Mouse (Mus musculus): Measurements from ENCODE around the gene Pspn. TPM values are rescaled to one million over a fixed set of nuclear protein-coding genes. Genes with fewer than 3 reads are reported as not detected.
A peak's percentile ranks its signal among the peaks of the same experiment; 100 is the strongest.

Gene Pspn
- total RNA-seq, 1 experiment from 2014 or later: not detected

GRCm38 (mm10) chr17:56997029-56997667 lies 2.7 kb downstream of the Pspn start, which contains the start of gene Alkbh7:
TSS of gene Alkbh7 (plus strand) at chr17:56997339.
- peak; percentile 98 for ATAC-seq (replicated peaks; ENCODE audit: low read depth, poor library complexity, severe bottlenecking)

- no peak for ATAC-seq (replicated peaks; ENCODE audit: low read depth, poor library complexity, severe bottlenecking)
Measured at GRCm38 (mm10) chr17:56996506-56996905, 3.3 kb downstream of the Pspn start.

DNA sequence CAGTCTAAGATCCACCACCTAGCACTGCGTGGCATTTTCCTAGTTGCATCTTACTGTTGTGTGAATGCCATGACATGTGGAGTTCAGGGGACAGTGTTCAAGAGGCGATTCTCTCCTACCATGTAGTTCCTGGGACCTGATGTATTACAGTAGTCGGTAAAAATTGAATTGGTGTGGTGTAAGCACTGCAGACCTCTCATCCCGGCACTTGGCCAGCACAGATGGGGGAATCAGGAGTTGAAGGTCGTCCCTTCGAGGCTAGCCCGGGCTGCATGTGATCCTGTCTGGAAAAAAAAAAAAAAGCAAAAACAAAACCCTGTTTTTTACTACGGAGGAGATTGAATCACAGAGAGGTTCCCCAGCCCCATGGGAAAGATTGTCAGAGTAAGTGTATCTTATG lies 4.8 kb downstream of the Pspn start:
- ATAC-seq (replicated peaks; ENCODE audit: low read depth, poor library complexity, severe bottlenecking): no peak

DNA sequence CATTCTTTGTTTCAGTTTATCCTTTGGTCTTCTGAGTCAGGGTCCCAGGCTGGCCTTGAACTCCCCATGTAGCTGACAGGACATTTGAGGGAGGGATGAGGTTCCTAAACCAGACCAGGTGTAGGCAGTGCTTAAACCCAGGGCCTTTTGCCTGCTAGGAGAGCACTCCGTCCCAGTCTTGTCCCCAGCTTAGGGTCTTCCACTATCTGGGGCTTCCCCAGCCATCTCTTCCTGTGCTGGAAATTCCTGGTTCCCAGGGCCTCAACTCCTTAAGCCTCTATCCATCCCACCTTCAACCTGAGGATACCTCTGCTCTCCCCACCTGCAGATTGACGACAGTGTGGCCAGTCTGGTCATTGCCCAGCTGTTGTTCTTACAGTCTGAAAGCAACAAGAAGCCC lies 8.9 kb downstream of the Pspn start:
- ATAC-seq (replicated peaks; ENCODE audit: low read depth, poor library complexity, severe bottlenecking): no peak

DNA sequence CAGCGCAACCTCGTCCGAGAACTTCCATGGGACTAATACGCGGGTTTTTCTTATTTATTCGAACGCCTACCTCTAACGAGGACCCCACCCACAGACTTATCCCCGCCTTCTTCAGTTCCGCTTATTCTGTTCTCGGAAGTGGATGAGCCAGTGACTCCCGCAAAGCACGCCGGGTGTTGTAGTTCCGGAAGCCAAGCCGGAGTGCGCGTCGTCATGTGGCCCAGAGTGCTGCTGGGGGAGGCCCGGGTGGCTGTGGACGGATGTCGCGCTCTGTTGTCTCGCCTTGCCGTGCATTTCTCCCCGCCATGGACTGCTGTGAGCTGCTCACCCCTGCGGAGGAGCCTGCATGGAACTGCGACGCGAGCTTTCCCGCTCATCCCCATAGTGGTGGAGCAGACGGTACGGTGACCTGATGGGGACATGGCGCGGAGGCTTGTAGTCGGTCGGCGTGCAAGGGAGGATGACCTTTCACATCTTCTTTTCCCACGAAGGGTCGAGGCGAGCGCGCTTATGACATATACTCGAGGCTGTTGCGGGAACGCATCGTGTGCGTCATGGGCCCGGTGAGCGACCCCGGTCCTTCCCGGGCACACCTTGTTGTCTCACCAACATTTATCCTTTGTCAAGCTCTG lies 9.6 kb downstream of the Pspn start, which contains the start of gene Clpp:
TSS of gene Clpp (plus strand) at position 191 of the 632 bp plus-strand sequence.
- ATAC-seq (replicated peaks; ENCODE audit: low read depth, poor library complexity, severe bottlenecking): peak; percentile 96

GRCm38 (mm10) chr17:56989467-56990114 lies 10.2 kb downstream of the Pspn start:
- peak; percentile 79 for ATAC-seq (replicated peaks; ENCODE audit: low read depth, poor library complexity, severe bottlenecking)

DNA sequence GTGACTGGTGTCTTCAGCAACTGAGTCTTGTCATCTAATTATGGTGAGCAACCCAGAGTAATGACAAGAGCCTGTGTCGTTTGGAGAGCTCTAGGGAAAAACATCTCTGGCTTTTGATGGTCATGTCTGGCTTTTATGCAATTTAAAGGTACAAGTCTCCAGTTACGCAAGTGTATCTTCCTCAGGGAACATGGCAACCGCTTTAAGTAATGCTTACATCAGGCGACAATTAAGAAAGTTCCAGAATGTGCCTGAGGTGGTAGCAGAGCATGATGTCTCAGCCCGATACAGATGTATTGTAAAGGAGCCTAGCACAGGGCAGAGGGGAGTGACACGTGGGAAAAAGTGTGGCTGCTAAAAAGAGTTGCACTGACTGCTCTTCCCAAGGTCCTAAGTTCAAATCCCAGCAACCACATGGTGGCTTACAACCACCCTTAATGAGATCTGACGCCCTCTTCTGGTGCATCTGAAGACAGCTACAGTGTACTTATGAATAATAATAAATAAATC lies 10.8 kb downstream of the Pspn start:
- no peak for ATAC-seq (replicated peaks; ENCODE audit: low read depth, poor library complexity, severe bottlenecking)

- no peak for ATAC-seq (replicated peaks; ENCODE audit: low read depth, poor library complexity, severe bottlenecking)
Measured at GRCm38 (mm10) chr17:56988441-56988840, 11.4 kb downstream of the Pspn start.

GRCm38 (mm10) chr17:56986105-56986805 lies 13.6 kb downstream of the Pspn start:
- no peak for ATAC-seq (replicated peaks; ENCODE audit: low read depth, poor library complexity, severe bottlenecking)

- ATAC-seq (replicated peaks; ENCODE audit: low read depth, poor library complexity, severe bottlenecking): no peak
Measured at GRCm38 (mm10) chr17:56985656-56986055, 14.2 kb downstream of the Pspn start.

- no peak for ATAC-seq (replicated peaks; ENCODE audit: low read depth, poor library complexity, severe bottlenecking)
Measured at GRCm38 (mm10) chr17:56984886-56985285, 14.9 kb downstream of the Pspn start.

DNA sequence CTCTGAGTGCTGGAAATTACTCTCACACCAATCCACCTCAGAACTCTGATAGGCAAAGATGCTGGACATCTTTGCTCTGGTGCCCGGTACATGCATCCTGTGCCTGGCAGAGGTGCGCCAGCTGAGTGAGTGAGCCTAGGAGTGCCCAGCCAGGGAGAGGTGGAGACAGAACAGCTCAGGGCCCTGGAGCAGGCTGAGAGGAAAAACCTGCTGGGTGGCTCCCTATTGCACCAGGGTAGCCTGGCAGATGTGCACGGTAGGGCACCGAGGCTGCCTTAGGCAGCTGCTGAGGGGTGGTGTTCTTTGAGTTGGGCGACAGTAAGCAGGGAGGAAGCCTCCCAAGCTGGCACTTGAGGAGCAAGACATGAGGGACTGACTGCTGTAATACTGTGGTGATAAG lies 17.8 kb downstream of the Pspn start, which contains the start of gene Acer1:
TSS of gene Acer1 (minus strand) at position 114 of the 400 bp plus-strand sequence.
- ATAC-seq (replicated peaks; ENCODE audit: low read depth, poor library complexity, severe bottlenecking): no peak

- ATAC-seq (replicated peaks; ENCODE audit: low read depth, poor library complexity, severe bottlenecking): no peak
Measured at GRCm38 (mm10) chr17:56981049-56981448, 18.8 kb downstream of the Pspn start.

- no peak for ATAC-seq (replicated peaks; ENCODE audit: low read depth, poor library complexity, severe bottlenecking)
Measured at GRCm38 (mm10) chr17:56979524-56979923, 20.3 kb downstream of the Pspn start.

GRCm38 (mm10) chr17:56976531-56977390 lies 23.1 kb downstream of the Pspn start:
- no peak for ATAC-seq (replicated peaks; ENCODE audit: low read depth, poor library complexity, severe bottlenecking)

DNA sequence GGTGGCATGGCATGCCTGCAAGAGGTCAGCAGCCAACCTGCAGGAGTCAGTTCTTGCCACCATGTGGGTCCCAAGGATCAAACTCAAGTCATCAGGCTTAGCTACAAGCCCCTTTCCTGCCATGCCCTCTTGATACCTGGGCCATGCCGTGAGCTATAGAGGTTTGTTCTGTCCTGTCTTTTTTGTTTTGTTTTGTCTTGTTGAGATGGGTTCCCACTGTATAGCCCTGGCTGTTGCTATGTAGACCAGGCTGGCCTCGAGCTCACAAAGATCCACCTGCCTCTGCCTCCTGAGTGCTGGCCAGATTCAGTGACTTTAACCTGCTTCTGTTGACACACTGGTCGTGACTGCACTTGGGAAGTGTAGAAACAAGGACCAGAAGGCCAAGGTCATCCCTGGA lies 24.4 kb downstream of the Pspn start:
- no peak for ATAC-seq (replicated peaks; ENCODE audit: low read depth, poor library complexity, severe bottlenecking)

DNA sequence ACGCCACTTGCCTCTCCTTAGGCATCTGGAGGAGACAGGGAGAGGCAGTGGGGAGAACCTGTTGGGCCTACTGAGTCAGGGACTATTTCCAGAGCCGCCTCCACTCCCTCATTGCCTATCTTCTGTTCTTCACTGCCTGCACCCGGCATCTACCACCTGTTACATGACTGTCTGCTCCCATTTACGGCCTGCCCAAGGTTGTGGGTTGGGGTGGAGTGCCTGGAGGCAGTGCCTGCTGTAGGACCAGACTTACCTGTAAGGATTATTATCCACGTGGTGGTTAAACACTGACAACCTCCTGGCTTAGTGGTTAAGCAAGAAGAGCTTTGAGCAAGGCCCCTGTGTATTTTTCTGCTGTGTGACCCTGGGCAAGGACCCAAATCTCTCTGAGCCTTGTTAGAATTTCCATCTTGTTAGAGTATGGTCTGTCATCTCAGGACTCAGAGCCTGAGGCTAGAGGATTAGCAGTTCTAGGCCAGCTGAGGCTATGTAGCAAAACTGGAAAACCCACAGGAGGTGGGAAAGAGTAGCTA lies 25.0 kb downstream of the Pspn start:
- no peak for ATAC-seq (replicated peaks; ENCODE audit: low read depth, poor library complexity, severe bottlenecking)

DNA sequence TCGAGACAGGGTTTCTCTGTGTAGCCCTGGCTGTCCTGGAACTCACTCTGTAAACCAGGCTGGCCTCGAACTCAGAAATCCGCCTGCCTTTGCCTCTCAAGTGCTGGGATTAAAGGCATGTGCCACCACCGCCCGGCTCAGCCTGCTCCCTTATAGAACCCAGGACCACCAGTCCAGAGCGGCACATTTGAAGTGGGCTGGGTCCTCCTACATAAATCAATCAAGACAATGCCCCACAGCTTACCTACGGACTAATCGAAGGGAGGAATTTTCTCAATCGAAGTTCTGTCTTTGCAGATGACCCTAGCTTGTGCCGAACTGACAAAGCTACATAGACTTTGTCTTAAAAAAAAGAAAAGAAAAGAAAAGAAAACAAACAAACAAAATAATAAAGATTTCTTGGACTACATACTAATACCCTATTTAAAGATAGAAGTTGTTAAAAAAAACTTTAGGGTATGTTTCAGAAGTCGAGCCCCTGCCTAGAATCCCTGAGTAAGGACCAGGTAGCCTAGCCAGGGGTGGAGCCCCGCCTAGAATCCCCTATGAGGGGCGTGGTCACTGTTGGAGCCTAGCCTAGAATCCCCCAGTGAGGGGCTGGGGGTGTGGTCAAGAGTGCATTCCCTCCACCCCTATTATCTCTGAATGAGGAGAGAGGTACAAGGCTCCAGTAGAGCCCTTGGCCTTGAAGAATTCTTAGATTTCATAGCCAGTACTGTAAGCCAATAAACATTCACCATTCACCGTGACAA lies 25.7 kb downstream of the Pspn start:
- ATAC-seq (replicated peaks; ENCODE audit: low read depth, poor library complexity, severe bottlenecking): no peak

GRCm38 (mm10) chr17:56970081-56970480 lies 29.7 kb downstream of the Pspn start:
- ATAC-seq (replicated peaks; ENCODE audit: low read depth, poor library complexity, severe bottlenecking): no peak
